Mouse (Mus musculus) C2C12 (cell line): ENCODE data around the gene Fgd6.

Experiments
- CTCF ChIP-seq: IDR thresholded peaks from one replicate; pipeline ENCODE4 v1.5.1; 2011; ENCODE audit not compliant: control insufficient read depth, insufficient read depth, insufficient read length
- MYOG ChIP-seq: IDR thresholded peaks from one replicate; pipeline ENCODE4 v1.6.1; 2011; ENCODE audit not compliant: control insufficient read depth, insufficient read length; ENCODE audit errors: extremely low read depth

- TF ChIP-seq CTCF (peak; percentile 19), MYOG (no peak)
Measured at GRCm38 (mm10) chr10:94115893-94116599, 80.2 kb downstream of the Fgd6 start.
